Mouse (Mus musculus) heart, adult 8-10 months (tissue): Measurements from ENCODE around the gene Pcif1. TPM values are rescaled to one million over a fixed set of nuclear protein-coding genes. Genes with fewer than 3 reads are reported as not detected.
A peak's percentile ranks its signal among the peaks of the same experiment; 100 is the strongest.

Experiments
- DNase-seq: peaks from one replicate; pipeline ENCODE4 v3.0.0; 2022; ENCODE audit warnings: low spot score
- total RNA-seq, 4 experiments: library from RNA; stranded (reverse); gene quantifications; 2 replicates each; pipeline ENCODE4 v1.2.4; 2022

Gene Pcif1
- total RNA-seq, 4 experiments from 2014 or later: 23.3 to 34.7 (median 33.0) TPM

GRCm38 (mm10) chr2:164918325-164918724 is 39.2 kb downstream of the Pcif1 start:
- DNase-seq: no peak

- no peak for DNase-seq
Measured at GRCm38 (mm10) chr2:164921984-164922383, 42.9 kb downstream of the Pcif1 start.

DNA sequence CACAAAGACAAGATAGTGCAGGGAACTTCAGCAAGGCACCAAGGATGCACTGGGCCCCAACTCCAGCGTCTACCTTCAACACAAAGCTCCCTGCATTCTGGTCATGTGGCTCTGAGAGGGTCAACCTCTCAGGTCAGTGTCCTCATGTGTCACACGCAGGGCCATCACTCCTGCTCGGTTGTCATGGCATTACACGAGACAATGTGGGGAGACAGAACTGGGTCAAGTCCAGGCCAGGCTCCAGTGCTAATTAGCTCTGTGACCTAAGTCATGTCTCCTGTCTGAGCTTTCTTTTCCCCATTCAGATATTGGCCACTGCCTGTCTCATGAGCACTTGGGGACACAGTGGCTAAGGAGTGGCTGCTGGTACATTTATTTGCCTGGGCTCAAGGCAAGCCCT is 44.2 kb downstream of the Pcif1 start:
- DNase-seq: no peak

GRCm38 (mm10) chr2:164924100-164924857 is 45.2 kb downstream of the Pcif1 start:
- DNase-seq: peak; percentile 92

DNA sequence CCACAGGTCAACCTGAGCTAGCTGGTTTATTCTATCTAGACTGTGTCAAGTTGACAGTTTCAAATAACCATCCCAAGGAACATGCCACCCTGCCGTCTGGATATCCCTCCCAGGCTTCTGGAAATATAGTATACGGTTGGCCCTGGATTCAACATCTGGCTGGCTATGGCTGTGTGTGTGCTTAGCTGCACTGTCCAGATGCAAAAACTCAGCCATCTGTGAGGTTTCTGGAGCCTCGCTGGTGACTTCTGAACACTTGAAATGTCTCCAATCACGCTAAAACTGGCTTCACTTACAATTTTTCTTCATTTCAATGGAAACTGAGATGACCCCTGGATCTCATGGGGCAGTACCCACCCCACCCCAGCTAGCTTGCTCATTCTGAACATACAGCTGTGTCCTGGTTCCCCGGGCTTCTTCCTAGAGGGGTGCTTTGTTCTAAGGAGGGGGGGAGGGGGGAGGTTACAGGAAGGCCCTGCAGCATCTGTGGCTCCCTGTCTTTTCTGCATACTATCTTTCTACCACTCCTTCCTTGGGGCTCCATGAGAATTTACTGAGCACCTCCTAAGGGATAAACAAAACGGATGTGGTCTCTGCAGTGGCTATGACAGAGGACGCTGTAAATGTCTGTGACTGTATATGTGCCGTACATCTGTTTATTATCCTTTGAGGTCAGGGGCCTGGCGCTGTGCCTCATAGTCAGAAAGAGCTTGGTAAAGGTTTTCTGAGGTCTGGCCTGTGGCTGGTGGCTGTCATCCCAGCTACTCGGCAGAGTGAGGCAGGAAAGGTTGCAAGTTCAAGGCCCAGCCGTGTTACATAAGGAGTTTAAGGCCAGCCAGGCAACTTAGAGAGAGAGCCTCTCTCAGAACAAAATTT is 51.8 kb downstream of the Pcif1 start:
- DNase-seq: no peak

GRCm38 (mm10) chr2:164933534-164933933 is 54.4 kb downstream of the Pcif1 start:
- no peak for DNase-seq

DNA sequence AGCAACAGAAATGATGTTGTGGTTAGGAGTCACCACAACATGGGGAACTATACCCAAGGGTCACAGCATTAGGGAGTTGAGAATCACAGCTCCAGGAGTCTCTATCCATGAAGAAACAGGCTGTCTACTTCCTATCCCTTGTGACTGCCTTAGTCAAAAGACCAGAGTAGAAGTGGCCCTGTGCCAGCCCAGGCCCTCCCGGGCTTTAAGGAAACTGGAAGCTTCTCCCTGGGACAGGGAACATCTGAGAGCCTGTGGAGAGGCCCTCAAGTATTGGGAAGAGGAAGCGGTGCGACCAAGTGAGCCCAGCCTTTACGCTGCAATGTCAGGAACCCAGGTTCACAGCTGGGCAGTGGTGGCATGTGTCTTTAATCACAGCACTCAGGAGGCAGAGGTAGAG is 56.9 kb downstream of the Pcif1 start:
- no peak for DNase-seq

GRCm38 (mm10) chr2:164938146-164939091 is 59.3 kb downstream of the Pcif1 start:
- no peak for DNase-seq

DNA sequence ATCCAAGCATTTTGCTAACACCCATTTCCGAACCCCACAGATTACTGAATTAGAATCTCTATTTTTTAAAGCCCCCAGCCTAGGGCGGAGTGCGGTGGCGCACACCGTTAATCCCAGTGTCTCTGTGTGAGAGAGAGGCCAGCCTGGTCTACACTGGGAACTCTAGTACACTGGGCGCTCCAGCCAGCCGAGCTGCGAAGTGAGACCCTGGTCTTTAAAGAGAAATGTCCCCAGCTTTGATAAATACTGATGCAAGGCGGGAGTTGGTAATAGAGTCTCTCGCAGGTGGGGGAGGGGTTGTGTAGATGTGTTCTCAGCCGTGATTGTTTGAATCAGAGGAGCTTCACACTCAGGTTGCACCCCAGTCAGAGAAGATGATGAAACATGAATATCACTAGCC is 60.0 kb downstream of the Pcif1 start:
- DNase-seq: no peak

DNA sequence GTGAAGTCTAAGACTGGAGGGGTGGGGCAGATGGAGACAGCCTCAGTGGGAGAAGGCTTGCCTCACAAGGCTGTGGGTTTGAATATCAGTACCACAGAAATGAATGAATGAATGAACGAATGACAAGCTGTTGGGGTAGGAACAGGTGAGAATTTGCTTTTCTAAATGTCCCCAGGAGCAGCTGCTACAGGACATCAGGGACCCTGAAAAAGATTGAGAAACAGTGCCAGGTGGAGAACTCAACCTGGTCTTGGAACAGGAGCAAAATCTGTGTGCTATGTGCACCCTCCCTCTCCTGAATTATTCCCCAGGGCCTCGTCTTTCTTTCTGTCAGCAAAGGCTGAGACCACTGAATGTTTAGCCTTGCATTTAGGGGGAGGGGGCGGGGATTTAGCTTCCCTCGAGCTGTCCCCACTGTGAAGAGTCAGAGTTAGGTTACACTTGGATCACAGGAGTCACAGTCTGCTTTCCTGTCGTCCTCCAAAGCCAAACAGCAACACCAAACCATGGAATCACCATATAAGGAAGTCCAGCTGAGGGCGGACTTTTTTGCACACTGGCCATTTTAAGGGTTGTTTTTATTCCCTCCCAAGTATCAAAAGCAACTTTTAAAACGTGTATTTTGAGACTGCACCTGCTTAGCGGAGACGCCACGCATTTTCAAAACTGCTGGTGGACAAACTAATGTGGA is 61.2 kb downstream of the Pcif1 start, which contains the start of gene Mmp9:
Gene Mmp9 (plus strand): TSS at position 641 of the 691 bp plus-strand sequence.
- no peak for DNase-seq

GRCm38 (mm10) chr2:164942692-164943290 is 63.7 kb downstream of the Pcif1 start:
- peak; percentile 29 for DNase-seq

Other genes with a start within 250 kb of the Pcif1 start
- gene Wfdc16, start 240.5 kb upstream of the Pcif1 start, total RNA-seq: not detected
- not detected for gene Wfdc10, start 223.3 kb upstream of the Pcif1 start, total RNA-seq
- not detected for gene Wfdc9, start 222.7 kb upstream of the Pcif1 start, total RNA-seq
- not detected for gene Wfdc11, start 205.2 kb upstream of the Pcif1 start, total RNA-seq
- gene Wfdc13, start 194.2 kb upstream of the Pcif1 start, total RNA-seq: under 1 TPM in 1 of 4 experiments, not detected in 3; 0.24 TPM
- gene Spint4, start 180.8 kb upstream of the Pcif1 start, total RNA-seq: not detected
- not detected for gene Spint5, start 164.0 kb upstream of the Pcif1 start, total RNA-seq
- gene Wfdc3, start 133.4 kb upstream of the Pcif1 start, total RNA-seq: under 1 TPM in 2 of 4 experiments, not detected in 2; 0.30 to 0.83 TPM
- 10 to 100 TPM; 20.4 to 28.2 (median 26.9) TPM for gene Dnttip1, start 133.3 kb upstream of the Pcif1 start, total RNA-seq
- 1 to 10 TPM in 2 of 4 experiments, under 1 TPM in 2; 0.47 to 2.7 (median 1.4) TPM for gene Ube2c, start 109.4 kb upstream of the Pcif1 start, total RNA-seq
- gene Tnnc2, start 99.3 kb upstream of the Pcif1 start, total RNA-seq: 1 to 10 TPM; 2.9 to 7.2 (median 3.1) TPM
- gene Snx21, start 93.5 kb upstream of the Pcif1 start, total RNA-seq: 10 to 100 TPM; 23.1 to 24.9 (median 23.5) TPM
- 10 to 100 TPM; 12.3 to 13.3 (median 12.6) TPM for gene Acot8, start 74.4 kb upstream of the Pcif1 start, total RNA-seq
- gene Zswim3, start 74.2 kb upstream of the Pcif1 start, total RNA-seq: 1 to 10 TPM; 2.2 to 2.7 (median 2.5) TPM
- 1 to 10 TPM; 4.6 to 6.1 (median 5.1) TPM for gene Zswim1, start 56.6 kb upstream of the Pcif1 start, total RNA-seq
- 1 to 10 TPM in 1 of 4 experiments, under 1 TPM in 2, not detected in 1; 0.66 to 1.2 (median 0.80) TPM for gene Spata25, start 50.8 kb upstream of the Pcif1 start, total RNA-seq
- gene Ctsa, start 46.4 kb upstream of the Pcif1 start, total RNA-seq: 100 to 1,000 TPM in 3 of 4 experiments, 10 to 100 TPM in 1; 94.7 to 106 (median 103) TPM
- 10 to 100 TPM; 53.8 to 59.3 (median 58.1) TPM for gene Neurl2, start 45.8 kb upstream of the Pcif1 start, total RNA-seq
- 10 to 100 TPM; 32.8 to 40.4 (median 35.7) TPM for gene Pltp, start 21.6 kb upstream of the Pcif1 start, total RNA-seq
- gene Zfp335, start 32.5 kb downstream of the Pcif1 start, total RNA-seq: 1 to 10 TPM; 7.6 to 8.5 (median 8.2) TPM
- 1 to 10 TPM in 2 of 4 experiments, under 1 TPM in 2; 0.84 to 1.2 (median 0.98) TPM for gene Mmp9, start 61.5 kb downstream of the Pcif1 start, total RNA-seq
- gene Slc12a5, start 81.5 kb downstream of the Pcif1 start, total RNA-seq: 1 to 10 TPM; 1.2 to 4.2 (median 2.8) TPM
- 10 to 100 TPM; 15.2 to 18.9 (median 18.6) TPM for gene Ncoa5, start 155.6 kb downstream of the Pcif1 start, total RNA-seq
- 1 to 10 TPM; 1.6 to 2.4 (median 1.9) TPM for gene Cd40, start 176.3 kb downstream of the Pcif1 start, total RNA-seq
- gene 1700025C18Rik, start 211.4 kb downstream of the Pcif1 start, total RNA-seq: not detected